In the genomic region with DNA sequence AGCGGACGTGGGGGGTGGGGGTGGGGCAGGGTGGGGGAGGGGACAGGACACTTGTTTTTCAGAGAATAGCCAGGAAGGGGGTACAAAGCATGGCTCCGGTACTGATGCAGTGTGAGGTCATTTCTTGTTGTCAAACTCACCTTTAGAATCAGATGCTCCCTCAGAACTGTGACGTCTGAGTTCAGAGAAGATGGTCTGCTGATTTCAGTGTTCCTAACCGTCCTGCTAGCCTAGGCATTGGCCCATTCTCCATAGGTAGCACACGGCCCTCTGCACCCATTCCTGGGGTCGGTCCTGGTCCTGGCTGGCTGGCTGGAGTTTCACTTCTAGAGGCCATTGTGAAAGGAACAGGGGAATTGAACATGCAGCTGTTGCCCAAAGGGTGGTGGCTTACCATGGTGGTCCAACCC, we compare ENCODE assay signal across 8 mouse cellular contexts. TPM values are rescaled to one million over a fixed set of nuclear protein-coding genes. Genes with fewer than 3 reads are reported as not detected.
DNase-seq lines count a peak whose midpoint lies in the region; ATAC-seq and TF ChIP-seq lines count a peak whose summit lies in the region.

No protein-coding gene starts in this region.

- no peak for DNase-seq in heart, postnatal 4 days
- DNase-seq in CD4-positive helper T cell, adult 2 months (ENCODE audit: low read depth, low spot score) = peak; percentile 77
- DNase-seq in liver, embryonic 14.5 days (ENCODE audit: low read depth in 3 of 3, low spot score in 3 of 3) = no peak
- DNase-seq in right cerebral cortex, postnatal 4 days = no peak
- no peak for DNase-seq in layer of hippocampus, postnatal 10 days (ENCODE audit: low spot score in 2 of 2)
- DNase-seq in adrenal gland, adult (ENCODE audit: inconsistent age in 2 of 2, low spot score in 1 of 2) = no peak

- 22% methylated on average over 7 of the region's 7 CpGs for WGBS in heart, embryonic 13.5 days
- WGBS in forebrain, embryonic 13.5 days = 18% methylated on average over 7 of the region's 7 CpGs
- 18% methylated on average over 7 of the region's 7 CpGs for WGBS in liver, embryonic 14.5 days (ENCODE audit: insufficient replicate concordance)

- TF ChIP-seq EP300 in liver, embryonic 14.5 days (IDR thresholded peaks at IDR 0.05; ENCODE audit: low read depth) = no peak

- H3K9me3 ChIP-seq in heart, embryonic 13.5 days = no peaks in the 10 kb centered on the region
- H3K9me3 ChIP-seq in forebrain, embryonic 13.5 days (replicated peaks) = no peaks in the 10 kb centered on the region
- H3K9me3 ChIP-seq in liver, embryonic 14.5 days (ENCODE audit: control insufficient read depth, low read length) = no peaks in the 10 kb centered on the region

- H3K4me3 ChIP-seq in heart, embryonic 13.5 days = peak overlapping the region; percentile 52; the same call in 1 of the 2 replicates
- no peak overlapping the region for H3K4me3 ChIP-seq in forebrain, embryonic 13.5 days
- no peak overlapping the region for H3K4me3 ChIP-seq in liver, embryonic 14.5 days (ENCODE audit: insufficient read depth in 1 of 2, low read depth in 2 of 2, low read length in 2 of 2)

- 0 out of 2 replicates have a peak, but pooled peaks cover 4% of the 10 kb centered on the region for H3K36me3 ChIP-seq in heart, embryonic 13.5 days
- no peaks in the 10 kb centered on the region for H3K36me3 ChIP-seq in forebrain, embryonic 13.5 days (ENCODE audit: poor library complexity, severe bottlenecking)
- H3K36me3 ChIP-seq in liver, embryonic 14.5 days (replicated peaks; ENCODE audit: control insufficient read depth, insufficient read depth, low read depth) = no peaks in the 10 kb centered on the region

- no peak for TF ChIP-seq CTCF in liver, embryonic 14.5 days (IDR thresholded peaks at IDR 0.05; ENCODE audit: low read depth)

- no peak for ATAC-seq in heart, embryonic 13.5 days (ENCODE audit: extremely low read depth, insufficient number of reproducible peaks, low FRiP score, low TSS enrichment)
- ATAC-seq in forebrain, embryonic 13.5 days = no peak
- no peak for ATAC-seq in liver, embryonic 14.5 days (ENCODE audit: insufficient read depth)

- peak overlapping the region; percentile 69 for H3K4me2 ChIP-seq in heart, embryonic 13.5 days
- peak overlapping the region; percentile 10; the same call in 1 of the 2 replicates for H3K4me2 ChIP-seq in forebrain, embryonic 13.5 days
- peak overlapping the region; percentile 38 for H3K4me2 ChIP-seq in liver, embryonic 14.5 days (ENCODE audit: low read depth)

- peaks cover 98% of the 10 kb centered on the region for H3K4me1 ChIP-seq in heart, embryonic 13.5 days
- H3K4me1 ChIP-seq in forebrain, embryonic 13.5 days = peaks cover 90% of the 10 kb centered on the region
- peaks cover 6 to 21% of the 10 kb centered on the region in 2 experiments; a peak in 3 of 4 replicates for H3K4me1 ChIP-seq in liver, embryonic 14.5 days (replicated peaks; ENCODE audit: control insufficient read depth in 2 of 2, insufficient read depth in 2 of 2, low read length in 1 of 2)

- no peaks in the 10 kb centered on the region for H3K27me3 ChIP-seq in heart, embryonic 13.5 days (replicated peaks)
- no peaks in the 10 kb centered on the region for H3K27me3 ChIP-seq in forebrain, embryonic 13.5 days
- H3K27me3 ChIP-seq in liver, embryonic 14.5 days (ENCODE audit: control insufficient read depth, insufficient read depth, low read length) = no peaks in the 10 kb centered on the region

- H3K27ac ChIP-seq in heart, embryonic 13.5 days (replicated peaks) = peak overlapping the region; percentile 97
- H3K27ac ChIP-seq in forebrain, embryonic 13.5 days = peak overlapping the region; percentile 71
- no peak overlapping the region; the same call in 1 of the 2 replicates for H3K27ac ChIP-seq in liver, embryonic 14.5 days

- H3K9ac ChIP-seq in heart, embryonic 13.5 days = peak overlapping the region; percentile 82
- no peak overlapping the region for H3K9ac ChIP-seq in forebrain, embryonic 13.5 days
- no peak overlapping the region for H3K9ac ChIP-seq in liver, embryonic 14.5 days (replicated peaks)

RNA-seq across cellular contexts. Expression of gene C1qtnf9, which starts 30.7 kb away (rescaled TPM):
- polyA plus RNA-seq in heart, embryonic 13.5 days (2015; fragmentation: Nextera tagmentation; extraction: Ambion mirVana) = 0.36 and 0.60 TPM in 2 replicates
- total RNA-seq in heart, postnatal 4 days (2021) = 10 to 100 TPM; 13.0 to 16.1 TPM
- 0.22 and 0.39 TPM in 2 replicates for polyA plus RNA-seq in forebrain, embryonic 13.5 days (2015; fragmentation: Nextera tagmentation; extraction: Ambion mirVana)
- polyA plus RNA-seq in liver, embryonic 14.5 days (2012; rRNA removed) = 0.09 and 0.18 TPM in 2 replicates
- polyA plus RNA-seq in liver, embryonic 14.5 days (2014; fragmentation: Nextera tagmentation; extraction: Ambion mirVana) = 0.09 TPM in 1 of 2 replicates, not detected in the other
- under 1 TPM in 1 of 2 experiments, not detected in 1; 0.18 TPM for total RNA-seq in layer of hippocampus, postnatal 10 days (2021)

RNA-seq across cellular contexts. Expression of gene Mipep, which starts 47.2 kb away (rescaled TPM):
- 24.5 and 27.4 TPM in 2 replicates for polyA plus RNA-seq in heart, embryonic 13.5 days (2015; fragmentation: Nextera tagmentation; extraction: Ambion mirVana)
- total RNA-seq in heart, postnatal 4 days (2021) = 10 to 100 TPM; 48.0 to 50.8 TPM
- polyA plus RNA-seq in forebrain, embryonic 13.5 days (2015; fragmentation: Nextera tagmentation; extraction: Ambion mirVana) = 18.3 and 19.5 TPM in 2 replicates
- polyA plus RNA-seq in liver, embryonic 14.5 days (2012; rRNA removed) = 6.3 and 7.5 TPM in 2 replicates
- polyA plus RNA-seq in liver, embryonic 14.5 days (2014; fragmentation: Nextera tagmentation; extraction: Ambion mirVana) = 12.6 and 14.2 TPM in 2 replicates
- 10 to 100 TPM; 25.9 to 26.8 TPM for total RNA-seq in layer of hippocampus, postnatal 10 days (2021)

Comparison
In these comparisons a context has a peak if more than half of its experiments do, and no peak if none do; other contexts are left out.
1. H3K4me2 ChIP-seq: peak in every context shown above with its lines; median percentile 69 in heart, embryonic 13.5 days; 38 in liver, embryonic 14.5 days; 10 in forebrain, embryonic 13.5 days.